Mouse (Mus musculus): ENCODE measurements around the gene Sema4d. TPM values are rescaled to one million over a fixed set of nuclear protein-coding genes. Genes with fewer than 3 reads are reported as not detected.

The Sema4d gene
- total and polyA plus RNA-seq, 3 experiments, result 12.8 to 67.1 (median 16.7) TPM

DNA sequence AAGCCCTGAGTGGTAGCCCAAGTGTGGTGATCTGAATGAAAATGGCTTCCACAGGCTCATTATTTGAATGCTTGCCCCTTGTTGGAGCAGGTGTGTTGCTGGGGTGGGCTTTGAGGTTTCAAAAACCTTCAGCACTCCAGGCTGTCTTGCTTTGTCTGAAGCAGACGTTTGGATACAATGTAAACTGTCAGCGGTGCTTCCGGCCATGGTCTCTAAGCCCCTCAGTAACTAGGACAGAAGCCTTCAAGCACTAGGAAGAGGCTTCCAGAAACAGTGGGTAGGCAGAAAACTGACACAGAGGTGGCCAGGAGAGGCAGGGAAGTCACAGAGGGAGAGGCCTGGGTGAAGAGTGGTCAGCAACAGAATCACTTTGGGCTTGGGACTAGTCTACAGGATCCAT is 49.7 kb downstream of the Sema4d start:
- Histone ChIP-seq H3K4me1 (ENCODE audit: control insufficient read depth in 1 of 2, insufficient read depth in 2 of 2) (peaks cover 59 to 95% of the 10 kb centered on the region in 2 experiments), H3K4me2 (ENCODE audit: insufficient read depth, low read depth, poor library complexity, severe bottlenecking) (no peak overlapping the region), H3K36me3 (replicated peaks in 1 of 2; ENCODE audit: control insufficient read depth in 1 of 2, insufficient read depth in 1 of 2, low read length in 1 of 2) (peaks cover 0 to 49% of the 10 kb centered on the region in 2 experiments), H3K9me3 (replicated peaks; ENCODE audit: low read length) (peaks cover 6% of the 10 kb centered on the region), H3K9ac (ENCODE audit: insufficient read depth, low read depth) (no peak overlapping the region), H3K27ac (ENCODE audit: insufficient read depth, low read depth) (no peak overlapping the region), H3K27me3 (replicated peaks) (no peaks in the 10 kb centered on the region), H3K4me3 (replicated peaks in 1 of 3; ENCODE audit: low read depth in 2 of 3, low read length in 2 of 3, poor library complexity in 1 of 3) (no peak overlapping the region), H3K79me2 (replicated peaks; ENCODE audit: control insufficient read depth, extremely low read depth, insufficient read depth, poor library complexity, severe bottlenecking) (peaks cover 9% of the 10 kb centered on the region)
- dilution Hi-C loops (cut with MboI; ENCODE audit: extremely low pct_ligation_motif_present, extremely low pct_unique_long_range_greater_than_20kb, low sequenced_read_pairs) (no loop called here), in situ Hi-C loops (cut with MboI; ENCODE audit: low pct_ligation_motif_present, low pct_unique_long_range_greater_than_20kb, low sequenced_read_pairs) (no loop called here)
- no peak for TF ChIP-seq ZNF384 (IDR thresholded peaks at IDR 0.05; ENCODE audit: low read depth, low read length)
- TF ChIP-seq NRF1 (IDR thresholded peaks at IDR 0.05; ENCODE audit: low read depth, low read length), result no peak
- no peak for TF ChIP-seq SMC3 (IDR thresholded peaks at IDR 0.05; ENCODE audit: low read depth, low read length)
- TF ChIP-seq SIN3A (IDR thresholded peaks at IDR 0.05; ENCODE audit: low read length), result no peak
- no peak for TF ChIP-seq JUND (conservative IDR thresholded peaks at IDR 0.05; ENCODE audit: low read depth, low read length)
- no peak for TF ChIP-seq JUN (IDR thresholded peaks at IDR 0.05; ENCODE audit: insufficient read depth, low read depth, low read length)
- no peak for TF ChIP-seq MAZ (IDR thresholded peaks at IDR 0.05; ENCODE audit: low read depth, low read length)
- TF ChIP-seq GABPA (IDR thresholded peaks at IDR 0.05; ENCODE audit: insufficient replicate concordance, low read depth, low read length), result no peak
- TF ChIP-seq USF2 (conservative IDR thresholded peaks at IDR 0.05; ENCODE audit: low read depth, low read length), result no peak
- TF ChIP-seq HCFC1 (IDR thresholded peaks at IDR 0.05; ENCODE audit: low read depth, low read length), result no peak
- no peak for TF ChIP-seq POLR2A (IDR thresholded peaks at IDR 0.05; ENCODE audit: low read depth, low read length)
- TF ChIP-seq EP300 (IDR thresholded peaks at IDR 0.05; ENCODE audit: low read length), result no peak
- no peak for TF ChIP-seq RAD21 (IDR thresholded peaks at IDR 0.05; ENCODE audit: low read depth, low read length)
- TF ChIP-seq CHD1 (IDR thresholded peaks at IDR 0.05; ENCODE audit: low read depth, low read length), result no peak
- TF ChIP-seq IRF4 (IDR thresholded peaks at IDR 0.05; ENCODE audit: low read depth, low read length), result no peak
- TF ChIP-seq USF1 (IDR thresholded peaks at IDR 0.05; ENCODE audit: low read depth, low read length), result no peak
- no peak for TF ChIP-seq NELFE (IDR thresholded peaks at IDR 0.05; ENCODE audit: low read depth, low read length)
- no peak for TF ChIP-seq MAX (IDR thresholded peaks at IDR 0.05; ENCODE audit: low read length)
- DNase-seq (ENCODE audit: extremely low read depth), result no peak

DNA sequence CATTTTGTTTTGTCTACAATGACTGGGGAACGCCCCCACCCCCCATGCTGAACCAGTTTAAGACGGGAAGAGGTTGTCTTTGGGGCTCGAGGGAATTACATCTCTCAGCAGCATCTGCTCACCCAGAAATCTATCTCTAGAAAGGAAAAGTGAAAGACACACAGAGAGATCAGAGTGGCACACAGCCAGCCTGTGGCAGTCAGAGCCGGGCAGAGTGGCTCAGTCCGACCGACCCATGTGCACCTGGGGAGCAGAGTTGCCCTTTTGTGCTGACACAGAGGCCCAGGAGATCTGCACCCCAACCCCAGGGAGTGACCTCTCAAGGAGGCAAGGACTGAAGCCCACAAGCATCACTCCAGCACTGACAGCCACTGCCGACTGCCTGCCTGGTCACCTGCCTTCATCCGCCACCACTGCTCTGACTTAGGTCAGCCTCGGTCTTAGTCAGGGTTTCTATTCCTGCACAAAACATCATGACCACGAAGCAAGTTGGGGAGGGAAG is 50.9 kb downstream of the Sema4d start:
- peak overlapping the region; percentile 48 for H3K4me2 ChIP-seq (ENCODE audit: insufficient read depth, low read depth, poor library complexity, severe bottlenecking)
- peak overlapping the region; percentile 89 for H3K27ac ChIP-seq (ENCODE audit: insufficient read depth, low read depth)
- H3K4me3 ChIP-seq (replicated peaks in 1 of 3; ENCODE audit: low read depth in 2 of 3, low read length in 2 of 3, poor library complexity in 1 of 3), result peak overlapping the region in 2 of 3 experiments; percentile 20 to 36
- DNase-seq (ENCODE audit: extremely low read depth), result no peak
- H3K27me3 ChIP-seq (replicated peaks), result no peaks in the 10 kb centered on the region
- 0 out of 2 replicates have a peak overlapping the region, but pooled peaks have one; percentile 1 for H3K9ac ChIP-seq (ENCODE audit: insufficient read depth, low read depth)
- peaks cover 0 to 49% of the 10 kb centered on the region in 2 experiments for H3K36me3 ChIP-seq (replicated peaks in 1 of 2; ENCODE audit: control insufficient read depth in 1 of 2, insufficient read depth in 1 of 2, low read length in 1 of 2)
- H3K4me1 ChIP-seq (ENCODE audit: control insufficient read depth in 1 of 2, insufficient read depth in 2 of 2), result peaks cover 62 to 97% of the 10 kb centered on the region in 2 experiments
- H3K9me3 ChIP-seq (replicated peaks; ENCODE audit: low read length), result peaks cover 6% of the 10 kb centered on the region
- in situ Hi-C loops (cut with MboI; ENCODE audit: low pct_ligation_motif_present, low pct_unique_long_range_greater_than_20kb, low sequenced_read_pairs), result no loop called here
- peaks cover 7% of the 10 kb centered on the region for H3K79me2 ChIP-seq (replicated peaks; ENCODE audit: control insufficient read depth, extremely low read depth, insufficient read depth, poor library complexity, severe bottlenecking)
- dilution Hi-C loops (cut with MboI; ENCODE audit: extremely low pct_ligation_motif_present, extremely low pct_unique_long_range_greater_than_20kb, low sequenced_read_pairs), result no loop called here
- TF ChIP-seq CTCF (conservative IDR thresholded peaks at IDR 0.05 in 1 of 2, IDR thresholded peaks at IDR 0.05 in 1 of 2; ENCODE audit: low read depth in 2 of 2, low read length in 2 of 2) (no peak), BHLHE40 (IDR thresholded peaks at IDR 0.05; ENCODE audit: low read depth, low read length) (peak; percentile 78), POLR2A (IDR thresholded peaks at IDR 0.05; ENCODE audit: low read depth, low read length) (peak; percentile 35; the same call in 1 of the 2 replicates), RAD21 (IDR thresholded peaks at IDR 0.05; ENCODE audit: low read depth, low read length) (no peak), ETS1 (conservative IDR thresholded peaks at IDR 0.05; ENCODE audit: low read depth, low read length) (peak; percentile 54), GABPA (IDR thresholded peaks at IDR 0.05; ENCODE audit: insufficient replicate concordance, low read depth, low read length) (no peak), MEF2A (IDR thresholded peaks at IDR 0.05; ENCODE audit: borderline replicate concordance, low read depth, low read length) (peak; percentile 78; the same call in 1 of the 2 replicates), IRF4 (IDR thresholded peaks at IDR 0.05; ENCODE audit: low read depth, low read length) (0 out of 2 replicates have a peak, but pooled peaks have one; percentile 37), RCOR1 (conservative IDR thresholded peaks at IDR 0.05; ENCODE audit: low read depth, low read length) (no peak)

Measured in CH12.LX (cell line).